Mouse (Mus musculus) forebrain, embryonic 15.5 days (tissue): Measurements from ENCODE around the gene Hoxd10. TPM values are rescaled to one million over a fixed set of nuclear protein-coding genes. Genes with fewer than 3 reads are reported as not detected.
A peak's percentile ranks its signal among the peaks of the same experiment; 100 is the strongest.

ENCODE experiments used
- ATAC-seq: fragments of 200-750 bp; cut with Nextera tagmentation; replicated peaks from 2 replicates; pipeline ENCODE4 v1.8.0; 2017; ENCODE audit warnings: mild to moderate bottlenecking, moderate TSS enrichment, moderate library complexity
- H3K27ac ChIP-seq: fragments of 300-500 bp; sonication (generic); replicated peaks from 2 replicates; pipeline ENCODE4 v1.5.1; 2015; ENCODE audit warnings: mild to moderate bottlenecking, inconsistent platforms
- H3K27me3 ChIP-seq: fragments of 300-500 bp; sonication (generic); 2 replicates; pipeline ENCODE4 v1.6.1; 2015; ENCODE audit warnings: inconsistent platforms
- H3K36me3 ChIP-seq: fragments of 300-500 bp; sonication (generic); 2 replicates; pipeline ENCODE4 v1.6.1; 2015; ENCODE audit warnings: mild to moderate bottlenecking, inconsistent platforms
- H3K4me1 ChIP-seq: fragments of 300-500 bp; sonication (generic); 2 replicates; pipeline ENCODE4 v1.6.1; 2015; ENCODE audit warnings: inconsistent platforms
- H3K4me2 ChIP-seq: fragments of 300-500 bp; sonication (generic); replicated peaks from 2 replicates; pipeline ENCODE4 v1.6.1; 2015; ENCODE audit warnings: mild to moderate bottlenecking, inconsistent platforms
- H3K4me3 ChIP-seq: fragments of 300-500 bp; sonication (generic); 2 replicates; pipeline ENCODE4 v1.5.1; 2015; ENCODE audit warnings: mild to moderate bottlenecking, inconsistent platforms
- H3K9ac ChIP-seq: fragments of 300-500 bp; sonication (generic); replicated peaks from 2 replicates; pipeline ENCODE4 v1.6.1; 2015; ENCODE audit warnings: mild to moderate bottlenecking, inconsistent platforms
- H3K9me3 ChIP-seq: fragments of 300-500 bp; sonication (generic); 2 replicates; pipeline ENCODE4 v1.6.1; 2016; ENCODE audit warnings: inconsistent platforms
- WGBS: fragments of 180-500 bp; shearing (Covaris S2); methylation state at CpG from one replicate; pipeline ENCODE4 v1.1.7; 2015; ENCODE audit warnings: mixed read lengths; 5-methylcytosine and 5-hydroxymethylcytosine counted together
- polyA plus RNA-seq: library from polyadenylated mRNA; unstranded; fragments of >200 nt; fragmentation: Nextera tagmentation; extraction: Ambion mirVana; gene quantifications from 2 replicates; pipeline ENCODE4 v1.2.1, GENCODE M21; 2015

The Hoxd10 gene
- polyA plus RNA-seq, 1 experiment from 2014 or later = not detected

DNA sequence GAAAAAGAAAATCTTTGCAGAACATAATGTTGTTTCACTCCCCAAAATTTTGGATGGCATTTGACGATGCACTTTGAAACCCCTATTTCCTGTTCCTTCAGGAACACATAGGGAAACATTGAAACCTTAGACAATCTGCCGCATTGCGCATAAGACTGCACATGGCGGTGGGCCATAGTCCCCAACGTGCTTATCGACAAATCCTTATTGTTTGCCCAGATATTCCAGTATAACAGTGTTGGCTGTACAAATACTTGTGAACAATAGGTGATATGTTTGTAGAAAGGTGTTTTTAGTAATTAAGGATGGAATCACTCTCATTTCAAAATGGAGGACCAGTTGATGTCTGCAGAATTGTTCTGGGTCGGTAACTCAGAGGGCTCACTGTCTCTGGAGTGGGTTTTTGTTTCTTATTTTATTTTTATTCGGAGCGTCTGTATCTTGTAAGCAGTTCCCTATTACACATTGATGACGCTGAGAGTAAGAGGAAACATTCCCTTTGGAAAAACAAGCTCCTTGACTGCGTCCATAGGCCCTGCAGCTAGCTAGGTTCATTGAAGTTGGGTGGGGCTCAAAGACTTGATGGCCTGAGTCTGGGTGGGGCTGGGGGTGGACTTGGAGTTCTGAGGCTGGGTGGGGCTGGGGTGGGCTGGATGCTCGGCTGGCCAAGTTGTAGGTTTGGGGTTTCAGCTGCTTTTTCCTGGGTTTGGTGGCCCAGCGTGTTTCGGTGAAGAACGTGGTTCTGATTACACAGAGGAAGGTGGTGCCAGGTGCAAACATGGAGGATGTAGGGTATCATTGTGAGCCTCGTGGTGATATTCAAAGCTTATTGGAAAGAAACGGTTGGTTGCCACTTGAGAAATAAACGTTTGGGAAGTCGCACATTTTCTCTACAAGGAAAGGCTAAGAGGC lies 21.8 kb downstream of the Hoxd10 start:
- no peak overlapping the region for H3K27ac ChIP-seq
- no peak overlapping the region for H3K9ac ChIP-seq
- ATAC-seq = no peak
- 4% methylated on average over 19 of the region's 19 CpGs for WGBS
- peaks cover 98% of the 10 kb centered on the region for H3K27me3 ChIP-seq
- H3K36me3 ChIP-seq = no peaks in the 10 kb centered on the region
- H3K4me2 ChIP-seq = no peak overlapping the region
- H3K9me3 ChIP-seq = no peaks in the 10 kb centered on the region
- H3K4me1 ChIP-seq = peaks cover 9% of the 10 kb centered on the region
- H3K4me3 ChIP-seq = no peak overlapping the region

GRCm38 (mm10) chr2:74714156-74714789 lies 22.5 kb downstream of the Hoxd10 start:
- Histone ChIP-seq H3K27ac (no peak overlapping the region), H3K4me2 (no peak overlapping the region)
- WGBS = 4% methylated on average over 18 of the region's 18 CpGs

GRCm38 (mm10) chr2:74714881-74715280 lies 23.2 kb downstream of the Hoxd10 start:
- no peak overlapping the region for H3K4me3 ChIP-seq
- under 1% methylated on average over 14 of the region's 14 CpGs for WGBS
- no peak overlapping the region for H3K4me2 ChIP-seq

More at GRCm38 (mm10) chr2:74714156-74714789, 22.5 kb downstream of the Hoxd10 start:
- H3K27me3 ChIP-seq = peaks cover 98% of the 10 kb centered on the region
- no peak overlapping the region for H3K9ac ChIP-seq
- ATAC-seq = no peak
- H3K4me1 ChIP-seq = peaks cover 9% of the 10 kb centered on the region
- H3K4me3 ChIP-seq = no peak overlapping the region
- no peaks in the 10 kb centered on the region for H3K9me3 ChIP-seq
- no peaks in the 10 kb centered on the region for H3K36me3 ChIP-seq

DNA sequence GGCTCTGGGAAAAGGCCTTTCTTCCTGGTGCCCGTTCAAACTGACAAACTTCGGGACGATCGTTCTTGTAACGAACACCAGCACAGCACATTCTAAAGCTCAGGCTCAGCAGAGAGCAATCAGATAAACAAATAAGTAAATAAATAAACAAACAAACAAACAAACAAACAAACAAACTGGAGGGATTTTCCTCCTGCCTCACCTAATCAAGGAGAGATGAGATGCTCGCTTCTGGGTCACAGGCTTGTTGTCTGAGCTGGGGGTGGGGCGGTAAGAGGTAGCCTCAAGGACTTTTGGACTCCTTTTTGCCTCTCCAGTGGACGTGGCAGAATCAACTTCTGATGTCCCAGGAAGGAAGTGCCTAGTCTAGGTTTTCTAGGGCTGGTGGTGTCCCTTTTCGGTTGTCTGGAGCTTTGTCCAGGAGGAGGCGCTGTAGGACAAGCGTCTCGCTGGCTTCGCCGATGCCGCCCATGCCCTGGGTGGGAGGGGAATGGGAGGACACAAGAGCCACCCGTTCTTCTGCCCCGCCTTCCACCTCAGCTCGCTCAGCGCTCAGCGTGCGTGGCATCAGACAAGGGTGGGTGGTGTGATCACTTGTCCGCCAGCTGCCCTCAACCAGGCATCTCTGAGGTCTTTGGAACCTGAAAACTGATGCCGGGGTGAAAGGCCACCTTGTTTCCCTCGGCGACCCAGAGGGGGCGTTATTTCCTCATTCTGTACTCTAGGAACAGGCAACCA lies 23.9 kb downstream of the Hoxd10 start:
- peak; percentile 63 for ATAC-seq
- Histone ChIP-seq H3K36me3 (no peaks in the 10 kb centered on the region), H3K4me1 (peaks cover 9% of the 10 kb centered on the region), H3K9me3 (no peaks in the 10 kb centered on the region), H3K4me2 (peak overlapping the region; percentile 35; the same call in 1 of the 2 replicates), H3K9ac (no peak overlapping the region), H3K4me3 (peak overlapping the region; percentile 18; the same call in 1 of the 2 replicates), H3K27me3 (peaks cover 98% of the 10 kb centered on the region), H3K27ac (no peak overlapping the region)
- 2% methylated on average over 26 of the region's 26 CpGs for WGBS

More at GRCm38 (mm10) chr2:74714881-74715280, 23.2 kb downstream of the Hoxd10 start:
- no peak overlapping the region for H3K27ac ChIP-seq
- ATAC-seq = no peak; the same call in 1 of the 2 replicates
- peaks cover 9% of the 10 kb centered on the region for H3K4me1 ChIP-seq
- no peak overlapping the region for H3K9ac ChIP-seq
- H3K9me3 ChIP-seq = no peaks in the 10 kb centered on the region
- H3K36me3 ChIP-seq = no peaks in the 10 kb centered on the region
- H3K27me3 ChIP-seq = peaks cover 98% of the 10 kb centered on the region

DNA sequence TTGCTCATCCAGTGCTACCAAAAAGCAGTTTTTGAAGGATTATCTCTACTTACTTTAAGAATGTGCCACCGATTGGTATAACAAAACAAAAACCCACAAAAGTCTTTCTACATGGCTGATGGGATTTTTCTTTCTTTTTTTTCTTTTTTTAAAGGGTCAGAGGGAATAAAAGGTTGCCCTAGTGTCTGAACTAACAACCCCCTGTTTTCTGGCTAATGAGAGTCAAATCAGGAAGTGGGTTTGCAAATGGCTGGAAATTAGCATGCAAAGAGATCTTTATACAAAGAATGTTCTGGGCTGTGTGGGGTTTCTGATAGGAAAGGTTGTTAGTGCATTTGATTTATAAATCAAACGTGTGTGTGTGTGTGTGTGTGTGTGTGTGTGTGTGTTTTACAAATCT lies 28.7 kb downstream of the Hoxd10 start:
- no peaks in the 10 kb centered on the region for H3K36me3 ChIP-seq
- no peak for ATAC-seq
- 6% methylated on average over 2 of the region's 2 CpGs for WGBS
- H3K4me1 ChIP-seq = peaks cover 2% of the 10 kb centered on the region; the same call in 1 of the 2 replicates
- peaks cover 99% of the 10 kb centered on the region for H3K27me3 ChIP-seq
- no peak overlapping the region for H3K9ac ChIP-seq
- H3K4me2 ChIP-seq = no peak overlapping the region
- no peak overlapping the region for H3K4me3 ChIP-seq
- no peaks in the 10 kb centered on the region for H3K9me3 ChIP-seq
- H3K27ac ChIP-seq = no peak overlapping the region

- H3K27me3 ChIP-seq = peaks cover 99% of the 10 kb centered on the region
- H3K4me1 ChIP-seq = no peaks in the 10 kb centered on the region
- H3K36me3 ChIP-seq = no peaks in the 10 kb centered on the region
- H3K9ac ChIP-seq = no peak overlapping the region
- WGBS = under 1% methylated on average over 5 of the region's 5 CpGs
- no peak for ATAC-seq
- no peak overlapping the region for H3K4me3 ChIP-seq
- H3K4me2 ChIP-seq = no peak overlapping the region
- no peak overlapping the region for H3K27ac ChIP-seq
- H3K9me3 ChIP-seq = no peaks in the 10 kb centered on the region
These were observed 29.3 kb downstream of the Hoxd10 start for GRCm38 (mm10) chr2:74720955-74721491.

DNA sequence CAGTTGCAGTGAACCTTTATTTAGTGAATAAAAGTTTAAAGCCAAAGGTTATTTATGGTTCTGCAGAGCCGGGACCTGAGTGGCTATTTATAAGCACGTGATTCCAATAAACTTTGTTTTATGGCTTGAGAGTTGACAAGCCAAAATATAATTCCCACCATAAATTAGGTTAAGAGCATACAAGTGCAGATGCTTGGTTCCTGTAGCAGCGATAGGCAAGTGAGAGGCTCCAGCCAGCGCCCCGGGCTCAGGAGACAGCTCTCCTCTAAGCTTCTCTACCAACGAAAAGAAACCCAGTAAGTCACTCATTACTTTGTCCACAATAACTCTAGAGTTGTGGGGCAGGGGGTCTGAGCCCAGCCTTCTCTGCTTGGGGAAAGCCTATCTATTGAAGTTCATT lies 30.2 kb downstream of the Hoxd10 start:
- Histone ChIP-seq H3K9me3 (no peaks in the 10 kb centered on the region), H3K9ac (no peak overlapping the region), H3K4me1 (no peaks in the 10 kb centered on the region), H3K27ac (no peak overlapping the region), H3K4me3 (no peak overlapping the region), H3K36me3 (no peaks in the 10 kb centered on the region), H3K27me3 (peaks cover 99% of the 10 kb centered on the region), H3K4me2 (no peak overlapping the region)
- WGBS = 7% methylated on average over 6 of the region's 6 CpGs
- ATAC-seq = no peak

DNA sequence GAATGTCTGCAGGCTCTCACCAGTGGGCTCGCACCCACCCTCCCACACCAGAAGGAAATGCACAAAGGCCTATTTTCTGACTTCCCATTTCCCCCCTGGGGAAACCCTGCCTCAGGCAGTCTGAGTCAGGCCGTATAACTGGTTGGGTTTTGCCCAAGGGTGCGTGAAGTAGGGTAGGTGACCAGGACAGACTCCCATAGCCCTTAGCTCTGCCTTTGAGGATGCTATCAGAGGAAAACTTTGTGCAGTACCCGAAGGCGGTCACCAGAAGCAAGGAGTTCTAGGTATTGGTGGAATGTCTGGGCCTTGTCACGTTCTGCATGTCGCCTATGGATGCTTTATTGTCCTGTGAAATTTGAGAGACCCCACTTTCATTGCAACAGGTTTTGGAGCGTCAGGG lies 31.2 kb downstream of the Hoxd10 start:
- Histone ChIP-seq H3K27me3 (peaks cover 99% of the 10 kb centered on the region), H3K4me1 (no peaks in the 10 kb centered on the region), H3K4me2 (no peak overlapping the region), H3K4me3 (no peak overlapping the region), H3K27ac (no peak overlapping the region), H3K9ac (no peak overlapping the region), H3K9me3 (no peaks in the 10 kb centered on the region), H3K36me3 (no peaks in the 10 kb centered on the region)
- no peak for ATAC-seq
- 2% methylated on average over 8 of the region's 8 CpGs for WGBS

GRCm38 (mm10) chr2:74724244-74725015 lies 32.7 kb downstream of the Hoxd10 start:
- 2% methylated on average over 7 of the region's 7 CpGs for WGBS
- Histone ChIP-seq H3K4me2 (no peak overlapping the region), H3K9ac (no peak overlapping the region), H3K4me3 (no peak overlapping the region), H3K9me3 (no peaks in the 10 kb centered on the region), H3K27me3 (peaks cover 100% of the 10 kb centered on the region), H3K36me3 (no peaks in the 10 kb centered on the region), H3K27ac (no peak overlapping the region), H3K4me1 (no peaks in the 10 kb centered on the region)
- no peak for ATAC-seq

GRCm38 (mm10) chr2:74725171-74725570 lies 33.4 kb downstream of the Hoxd10 start:
- Histone ChIP-seq H3K9me3 (no peaks in the 10 kb centered on the region), H3K27me3 (peaks cover 98% of the 10 kb centered on the region), H3K9ac (no peak overlapping the region), H3K4me2 (no peak overlapping the region), H3K27ac (no peak overlapping the region), H3K4me3 (no peak overlapping the region), H3K36me3 (no peaks in the 10 kb centered on the region), H3K4me1 (no peaks in the 10 kb centered on the region)
- ATAC-seq = no peak
- 2% methylated on average over 17 of the region's 17 CpGs for WGBS

- H3K4me1 ChIP-seq = no peaks in the 10 kb centered on the region
These were observed 34.8 kb downstream of the Hoxd10 start, which contains the start of gene Gm28230 for GRCm38 (mm10) chr2:74726551-74726950. Gm28230 (plus strand) TSS chr2:74726728.

More at GRCm38 (mm10) chr2:74726551-74726950, 34.8 kb downstream of the Hoxd10 start, which contains the start of gene Gm28230:
- Histone ChIP-seq H3K36me3 (no peaks in the 10 kb centered on the region), H3K9me3 (no peaks in the 10 kb centered on the region), H3K4me3 (no peak within 1 kb of the TSS), H3K27me3 (peaks cover 98% of the 10 kb centered on the region), H3K9ac (no peak within 1 kb of the TSS), H3K4me2 (no peak within 1 kb of the TSS), H3K27ac (no peak within 1 kb of the TSS)
- 4% methylated on average over 5 of the region's 5 CpGs for WGBS
- no peak for ATAC-seq
